Mouse (Mus musculus) T-helper 17 cell (primary cell): ENCODE measurements at regions not wholly inside any gene's neighbourhood (a gene's known extent, or its start where the extent isn't known, plus 50 kb on each side); places are given as distances from the start of the nearest gene placed in this dataset.

Experiments
- in situ Hi-C, 2 experiments: fragments of 300-600 bp; cut with MboI, MseI; formaldehyde crosslinking; loops; 1 replicate in 1 of 2; 2 replicates in 1 of 2; pipeline ENCODE4 v1.15.1; 2025; ENCODE audit warnings: high pct_unique_total_duplicates in 2 of 2

- in situ Hi-C loops: loop anchor here in 1 of 2 experiments (5.0 kb wide), 1 partner anchor 622 kb away; no protein-coding TSS in a partner anchor
These were observed 52.6 kb upstream of the Nlgn1 start for GRCm38 (mm10) chr3:26384829-26385228.
